Mouse (Mus musculus) heart, embryonic 16.5 days (tissue): ENCODE results near the gene Tbc1d22a. TPM values are rescaled to one million over a fixed set of nuclear protein-coding genes. Genes with fewer than 3 reads are reported as not detected.

Source experiments
- ATAC-seq: fragments of 200-750 bp; cut with Nextera tagmentation; replicated peaks from 2 replicates; pipeline ENCODE4 v1.8.0; 2017; ENCODE audit warnings: moderate number of reproducible peaks; ENCODE audit not compliant: insufficient read depth, low FRiP score; ENCODE audit errors: extremely low read depth
- H3K27ac ChIP-seq: fragments of 300-500 bp; sonication (generic); 2 replicates; pipeline ENCODE4 v1.5.1; 2014; ENCODE audit warnings: mild to moderate bottlenecking, low read length, control low read depth, moderate library complexity
- H3K27me3 ChIP-seq: fragments of 300-500 bp; sonication (generic); 2 replicates; pipeline ENCODE4 v1.6.1; 2014; ENCODE audit warnings: low read length, mixed read lengths; ENCODE audit not compliant: control insufficient read depth, insufficient read depth
- H3K36me3 ChIP-seq: fragments of 300-500 bp; sonication (generic); 2 replicates; pipeline ENCODE4 v1.6.1; 2014; ENCODE audit not compliant: control insufficient read depth, insufficient read depth
- H3K4me1 ChIP-seq: fragments of 300-500 bp; sonication (generic); 2 replicates; pipeline ENCODE4 v1.6.1; 2014; ENCODE audit warnings: low read length, mixed read lengths; ENCODE audit not compliant: control insufficient read depth, insufficient read depth
- H3K4me2 ChIP-seq: fragments of 300-500 bp; sonication (generic); 2 replicates; pipeline ENCODE4 v1.6.1; 2014; ENCODE audit warnings: low read depth, mild to moderate bottlenecking, control low read depth, low read length
- H3K4me3 ChIP-seq: fragments of 300-500 bp; sonication (generic); 2 replicates; pipeline ENCODE4 v1.5.1; 2014; ENCODE audit warnings: mild to moderate bottlenecking, control low read depth, low read length
- H3K9ac ChIP-seq: fragments of 300-500 bp; sonication (generic); 2 replicates; pipeline ENCODE4 v1.6.1; 2014; ENCODE audit warnings: low read length, control low read depth
- H3K9me3 ChIP-seq: fragments of 300-500 bp; sonication (generic); replicated peaks from 2 replicates; pipeline ENCODE4 v1.6.1; 2016; ENCODE audit warnings: low read length; ENCODE audit not compliant: control insufficient read depth
- WGBS: fragments of 180-500 bp; shearing (Covaris S2); extraction: QIAGEN DNeasy Blood & Tissue Kit; methylation state at CpG from one replicate; pipeline ENCODE4 v1.1.7; 2014; 5-methylcytosine and 5-hydroxymethylcytosine counted together
- polyA plus RNA-seq: library from polyadenylated mRNA; unstranded; fragments of >200 nt; fragmentation: Nextera tagmentation; extraction: Ambion mirVana; gene quantifications from 2 replicates; pipeline ENCODE4 v1.2.1, GENCODE M21; 2015

The Tbc1d22a gene
- polyA plus RNA-seq, 1 experiment from 2014 or later, result 11.5 TPM

GRCm38 (mm10) chr15:86513336-86513735, 299.1 kb downstream of the Tbc1d22a start:
- no peak overlapping the region for H3K4me3 ChIP-seq
- no peak overlapping the region for H3K27ac ChIP-seq
- H3K4me2 ChIP-seq, result no peak overlapping the region
- 90% methylated on average over 5 of the region's 5 CpGs for WGBS
- no peaks in the 10 kb centered on the region for H3K4me1 ChIP-seq
- H3K9ac ChIP-seq, result no peak overlapping the region
- ATAC-seq, result no peak
- no peaks in the 10 kb centered on the region for H3K36me3 ChIP-seq
- no peaks in the 10 kb centered on the region for H3K9me3 ChIP-seq
- no peaks in the 10 kb centered on the region for H3K27me3 ChIP-seq

- WGBS, result 84% methylated on average over 4 of the region's 4 CpGs
- Histone ChIP-seq H3K27me3 (no peaks in the 10 kb centered on the region), H3K27ac (no peak overlapping the region), H3K4me3 (no peak overlapping the region), H3K4me1 (no peaks in the 10 kb centered on the region), H3K36me3 (no peaks in the 10 kb centered on the region), H3K9ac (no peak overlapping the region), H3K9me3 (peaks cover 3% of the 10 kb centered on the region; the same call in 1 of the 2 replicates), H3K4me2 (no peak overlapping the region)
- ATAC-seq, result no peak
Observed at GRCm38 (mm10) chr15:86520201-86520600, 305.9 kb downstream of the Tbc1d22a start.

- no peaks in the 10 kb centered on the region for H3K9me3 ChIP-seq
- ATAC-seq, result no peak
- H3K9ac ChIP-seq, result no peak overlapping the region
- 65% methylated on average over 6 of the region's 6 CpGs for WGBS
- no peak overlapping the region for H3K4me2 ChIP-seq
- H3K4me1 ChIP-seq, result no peaks in the 10 kb centered on the region
- no peak overlapping the region for H3K27ac ChIP-seq
- H3K36me3 ChIP-seq, result no peaks in the 10 kb centered on the region
- H3K27me3 ChIP-seq, result no peaks in the 10 kb centered on the region
- H3K4me3 ChIP-seq, result no peak overlapping the region
Observed at GRCm38 (mm10) chr15:86535356-86535755, 321.1 kb downstream of the Tbc1d22a start.

GRCm38 (mm10) chr15:86542371-86542770, 328.1 kb downstream of the Tbc1d22a start:
- no peaks in the 10 kb centered on the region for H3K4me1 ChIP-seq
- no peak overlapping the region for H3K9ac ChIP-seq
- no peak for ATAC-seq
- no peaks in the 10 kb centered on the region for H3K36me3 ChIP-seq
- 67% methylated on average over 3 of the region's 3 CpGs for WGBS
- H3K4me3 ChIP-seq, result no peak overlapping the region
- no peak overlapping the region for H3K27ac ChIP-seq
- H3K4me2 ChIP-seq, result no peak overlapping the region
- H3K27me3 ChIP-seq, result no peaks in the 10 kb centered on the region
- no peaks in the 10 kb centered on the region; the same call in 1 of the 2 replicates for H3K9me3 ChIP-seq

GRCm38 (mm10) chr15:86544122-86544795, 330.0 kb downstream of the Tbc1d22a start:
- H3K27ac ChIP-seq, result no peak overlapping the region
- H3K4me3 ChIP-seq, result no peak overlapping the region
- H3K9me3 ChIP-seq, result peaks cover 6% of the 10 kb centered on the region
- no peaks in the 10 kb centered on the region for H3K27me3 ChIP-seq
- no peak overlapping the region for H3K9ac ChIP-seq
- no peaks in the 10 kb centered on the region for H3K36me3 ChIP-seq
- no peaks in the 10 kb centered on the region for H3K4me1 ChIP-seq
- 89% methylated on average over 1 of the region's 1 CpGs for WGBS
- ATAC-seq, result no peak
- H3K4me2 ChIP-seq, result no peak overlapping the region

Other genes with a start within 250 kb of the Tbc1d22a start
- gene Celsr1, start 180.7 kb upstream of the Tbc1d22a start, polyA plus RNA-seq, result 1.7 TPM in 2 replicates
- gene Gramd4, start 156.8 kb upstream of the Tbc1d22a start, polyA plus RNA-seq, result 18.7 and 22.2 TPM in 2 replicates
- gene Cerk, start 28.3 kb upstream of the Tbc1d22a start, polyA plus RNA-seq, result 18.7 and 19.3 TPM in 2 replicates